Mouse (Mus musculus): Measurements from ENCODE around the gene Sec24c. TPM values are rescaled to one million over a fixed set of nuclear protein-coding genes. Genes with fewer than 3 reads are reported as not detected.

Sec24c gene
- polyA plus RNA-seq, 1 experiment: 49.6 TPM

DNA sequence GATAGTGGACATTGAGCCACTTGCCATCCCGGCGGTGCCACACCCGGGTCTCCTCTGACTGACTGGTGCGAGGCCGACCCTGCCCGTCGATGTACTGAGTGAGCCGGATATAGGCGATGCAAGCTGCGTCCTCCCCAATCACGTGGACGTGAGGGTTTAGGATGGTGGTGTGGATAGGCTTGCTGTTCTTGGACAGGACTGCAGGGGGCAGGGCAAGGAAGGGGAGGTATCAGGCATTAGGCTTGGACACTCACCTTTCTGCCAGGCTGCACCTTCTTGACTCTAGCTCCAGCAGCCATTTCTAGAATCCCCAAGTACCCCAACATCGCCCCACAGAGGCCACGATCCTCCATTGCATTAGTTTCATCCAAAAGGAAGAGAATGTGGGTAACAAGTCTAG, 63.2 kb downstream of the Sec24c start:
- H3K4me3 ChIP-seq (replicated peaks; ENCODE audit: control insufficient read depth, low read depth, low read length): no peak overlapping the region
- H3K4me1 ChIP-seq (ENCODE audit: control insufficient read depth, insufficient read depth, low read length): no peaks in the 10 kb centered on the region; the same call in none of the 2 replicates
- H3K27ac ChIP-seq (ENCODE audit: control insufficient read depth, insufficient read depth, low read depth, low read length, poor library complexity): no peak overlapping the region
- peak; percentile 74 for TF ChIP-seq CTCF (IDR thresholded peaks at IDR 0.05; ENCODE audit: control insufficient read depth, insufficient read depth, low read length)
- no peak for TF ChIP-seq POLR2A (IDR thresholded peaks at IDR 0.05; ENCODE audit: borderline replicate concordance, control insufficient read depth, low read depth, low read length)
- WGBS: 48% methylated on average over 14 of the region's 14 CpGs

DNA sequence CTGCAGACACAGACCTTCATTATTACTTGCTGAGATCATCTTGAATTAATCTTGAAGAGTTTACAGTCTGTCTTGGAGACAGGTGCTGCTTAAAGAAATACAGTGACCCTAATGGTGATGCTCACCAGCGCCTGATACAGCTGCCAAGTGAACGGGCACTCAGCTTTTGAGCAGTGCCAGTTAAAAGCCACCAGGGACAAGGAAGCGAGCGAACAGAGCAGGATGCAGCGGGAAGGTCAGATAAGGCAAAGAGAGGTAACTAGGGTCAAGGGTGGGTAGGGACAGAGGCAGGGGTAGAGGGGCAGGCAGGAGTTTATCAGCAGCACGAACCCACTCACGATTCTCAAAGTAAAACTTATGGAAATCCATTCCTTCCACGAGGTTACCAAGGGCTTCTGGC, 64.4 kb downstream of the Sec24c start:
- TF ChIP-seq POLR2A (IDR thresholded peaks at IDR 0.05; ENCODE audit: borderline replicate concordance, control insufficient read depth, low read depth, low read length): no peak
- TF ChIP-seq CTCF (IDR thresholded peaks at IDR 0.05; ENCODE audit: control insufficient read depth, insufficient read depth, low read length): no peak
- WGBS: 85% methylated on average over 8 of the region's 8 CpGs
- Histone ChIP-seq H3K4me3 (replicated peaks; ENCODE audit: control insufficient read depth, low read depth, low read length) (no peak overlapping the region), H3K4me1 (ENCODE audit: control insufficient read depth, insufficient read depth, low read length) (no peaks in the 10 kb centered on the region; the same call in none of the 2 replicates), H3K27ac (ENCODE audit: control insufficient read depth, insufficient read depth, low read depth, low read length, poor library complexity) (no peak overlapping the region)

DNA sequence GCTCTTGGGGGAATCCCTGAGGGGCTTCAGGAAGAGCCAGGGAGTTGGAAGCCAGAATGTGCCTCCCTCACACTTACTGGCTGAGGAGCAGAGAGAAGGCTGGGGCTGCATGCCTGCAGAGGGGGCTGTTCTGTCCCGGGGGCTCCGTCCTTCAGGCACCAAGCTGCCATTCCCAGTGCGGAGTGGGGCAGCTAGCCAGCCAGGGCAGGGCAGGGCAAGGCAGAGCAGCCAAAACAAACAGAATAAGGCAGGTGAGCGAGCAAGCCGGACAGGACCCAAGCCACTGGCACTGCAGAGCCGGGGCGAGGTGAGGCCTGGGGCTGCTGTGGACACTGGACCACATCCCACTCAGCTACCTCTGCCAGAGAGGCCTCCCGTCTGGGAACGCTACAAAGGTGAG, 67.2 kb downstream of the Sec24c start:
- TF ChIP-seq CTCF (IDR thresholded peaks at IDR 0.05; ENCODE audit: control insufficient read depth, insufficient read depth, low read length): no peak
- TF ChIP-seq POLR2A (IDR thresholded peaks at IDR 0.05; ENCODE audit: borderline replicate concordance, control insufficient read depth, low read depth, low read length): no peak
- H3K4me3 ChIP-seq (replicated peaks; ENCODE audit: control insufficient read depth, low read depth, low read length): no peak overlapping the region
- no peak overlapping the region for H3K27ac ChIP-seq (ENCODE audit: control insufficient read depth, insufficient read depth, low read depth, low read length, poor library complexity)
- H3K4me1 ChIP-seq (ENCODE audit: control insufficient read depth, insufficient read depth, low read length): no peaks in the 10 kb centered on the region; the same call in none of the 2 replicates
- 91% methylated on average over 9 of the region's 9 CpGs for WGBS

DNA sequence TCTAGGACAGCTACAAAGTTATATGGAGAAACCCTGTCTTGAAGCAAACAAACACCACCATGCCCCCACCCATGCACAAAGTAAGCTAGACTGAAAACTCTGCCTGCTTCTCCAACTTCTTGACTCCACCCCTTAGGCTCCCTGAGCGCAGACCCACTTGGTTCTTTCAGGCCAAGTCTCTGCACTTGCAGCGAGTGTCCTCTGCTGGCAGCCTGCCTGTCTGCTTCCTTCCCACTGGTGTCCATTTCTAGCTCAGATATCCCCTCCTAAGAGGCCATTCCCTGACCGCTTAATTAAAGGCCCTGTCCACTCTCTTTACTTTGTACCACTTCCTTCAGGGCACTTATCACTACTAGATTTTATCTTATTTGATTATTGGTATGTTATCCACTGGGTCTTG, 69.5 kb downstream of the Sec24c start:
- no peak for TF ChIP-seq POLR2A (IDR thresholded peaks at IDR 0.05; ENCODE audit: borderline replicate concordance, control insufficient read depth, low read depth, low read length)
- no peak for TF ChIP-seq CTCF (IDR thresholded peaks at IDR 0.05; ENCODE audit: control insufficient read depth, insufficient read depth, low read length)
- H3K4me3 ChIP-seq (replicated peaks; ENCODE audit: control insufficient read depth, low read depth, low read length): no peak overlapping the region
- no peaks in the 10 kb centered on the region; the same call in 1 of the 2 replicates for H3K4me1 ChIP-seq (ENCODE audit: control insufficient read depth, insufficient read depth, low read length)
- 90% methylated on average over 3 of the region's 3 CpGs for WGBS
- H3K27ac ChIP-seq (ENCODE audit: control insufficient read depth, insufficient read depth, low read depth, low read length, poor library complexity): no peak overlapping the region

Other genes with a start within 250 kb of the Sec24c start
- 2.5 TPM in 1 of 2 replicates, not detected in the other for gene Cfap70, start 222.1 kb upstream of the Sec24c start, polyA plus RNA-seq (2011; ENCODE audit: insufficient read depth, insufficient read length, low replicate concordance, missing spikeins)
- gene Anxa7, start 194.2 kb upstream of the Sec24c start, polyA plus RNA-seq (2011; ENCODE audit: insufficient read depth, insufficient read length, low replicate concordance, missing spikeins): 28.3 and 34.6 TPM in 2 replicates
- 7.6 and 7.7 TPM in 2 replicates for gene Mss51, start 177.4 kb upstream of the Sec24c start, polyA plus RNA-seq (2011; ENCODE audit: insufficient read depth, insufficient read length, low replicate concordance, missing spikeins)
- gene Ppp3cb, start 127.7 kb upstream of the Sec24c start, polyA plus RNA-seq (2011; ENCODE audit: insufficient read depth, insufficient read length, low replicate concordance, missing spikeins): 23.8 and 35.0 TPM in 2 replicates
- gene Usp54, start 33.2 kb upstream of the Sec24c start, polyA plus RNA-seq (2011; ENCODE audit: insufficient read depth, insufficient read length, low replicate concordance, missing spikeins): 2.2 and 6.4 TPM in 2 replicates
- gene Myoz1, start 17.8 kb upstream of the Sec24c start, polyA plus RNA-seq (2011; ENCODE audit: insufficient read depth, insufficient read length, low replicate concordance, missing spikeins): 4.7 TPM in 1 of 2 replicates, not detected in the other
- 0.70 TPM in 1 of 2 replicates, not detected in the other for gene Synpo2l, start 6.0 kb upstream of the Sec24c start, polyA plus RNA-seq (2011; ENCODE audit: insufficient read depth, insufficient read length, low replicate concordance, missing spikeins)
- gene Fut11, start 20.7 kb downstream of the Sec24c start, polyA plus RNA-seq (2011; ENCODE audit: insufficient read depth, insufficient read length, low replicate concordance, missing spikeins): 3.6 and 5.8 TPM in 2 replicates
- gene Chchd1, start 28.7 kb downstream of the Sec24c start, polyA plus RNA-seq (2011; ENCODE audit: insufficient read depth, insufficient read length, low replicate concordance, missing spikeins): 44.3 and 106 TPM in 2 replicates
- gene Zswim8, start 33.2 kb downstream of the Sec24c start, polyA plus RNA-seq (2011; ENCODE audit: insufficient read depth, insufficient read length, low replicate concordance, missing spikeins): 48.8 and 105 TPM in 2 replicates
- 21.1 and 50.0 TPM in 2 replicates for gene Ndst2, start 60.3 kb downstream of the Sec24c start, polyA plus RNA-seq (2011; ENCODE audit: insufficient read depth, insufficient read length, low replicate concordance, missing spikeins)
- gene Camk2g, start 119.8 kb downstream of the Sec24c start, polyA plus RNA-seq (2011; ENCODE audit: insufficient read depth, insufficient read length, low replicate concordance, missing spikeins): 4.8 and 13.8 TPM in 2 replicates
- gene Plau, start 162.4 kb downstream of the Sec24c start, polyA plus RNA-seq (2011; ENCODE audit: insufficient read depth, insufficient read length, low replicate concordance, missing spikeins): 1.8 and 6.9 TPM in 2 replicates